Mouse (Mus musculus): ENCODE measurements around the gene Mrgbp. TPM values are rescaled to one million over a fixed set of nuclear protein-coding genes. Genes with fewer than 3 reads are reported as not detected.

Gene Mrgbp
- polyA plus RNA-seq, 1 experiment from 2014 or later, result 52.4 TPM

- Histone ChIP-seq H3K27ac (ENCODE audit: low read depth, low read length) (no peak overlapping the region), H3K4me1 (ENCODE audit: control insufficient read depth, insufficient read depth, low read length) (peaks cover 3% of the 10 kb centered on the region; the same call in 1 of the 2 replicates), H3K4me2 (ENCODE audit: low read length) (no peak overlapping the region), H3K36me3 (ENCODE audit: control insufficient read depth, insufficient read depth, low read length) (no peaks in the 10 kb centered on the region), H3K9ac (ENCODE audit: low read length) (no peak overlapping the region), H3K27me3 (replicated peaks; ENCODE audit: control insufficient read depth, insufficient read depth, low read length) (no peaks in the 10 kb centered on the region), H3K4me3 (ENCODE audit: low read depth, low read length) (no peak overlapping the region), H3K9me3 (replicated peaks; ENCODE audit: control insufficient read depth, low read length) (no peaks in the 10 kb centered on the region)
- WGBS, result 48% methylated on average over 6 of the region's 6 CpGs
- ATAC-seq, result no peak
- DNase-seq (ENCODE audit: low spot score), result no peak
Measured at GRCm38 (mm10) chr2:180604781-180605180, 23.7 kb downstream of the Mrgbp start.

DNA sequence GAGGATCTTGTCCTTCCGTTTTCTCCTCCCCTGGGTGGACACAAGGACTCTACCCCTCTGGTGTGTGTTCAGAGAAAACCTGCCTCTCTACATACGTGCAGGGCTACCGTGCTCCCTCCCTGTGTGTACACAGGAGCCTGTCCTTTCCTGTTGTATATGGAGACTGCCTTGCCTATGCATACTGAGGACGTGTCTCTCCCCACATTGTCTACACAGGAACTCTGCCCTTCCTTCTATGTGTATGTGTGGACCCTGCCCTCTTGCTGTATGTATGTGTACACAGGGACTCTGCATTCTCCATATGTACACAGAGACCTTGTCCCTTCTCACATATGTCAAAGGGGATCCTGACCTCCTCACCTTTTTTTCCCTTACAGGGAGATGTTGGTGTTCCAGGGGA is 29.2 kb downstream of the Mrgbp start:
- H3K9ac ChIP-seq (ENCODE audit: low read length), result no peak overlapping the region
- no peaks in the 10 kb centered on the region for H3K4me1 ChIP-seq (ENCODE audit: control insufficient read depth, insufficient read depth, low read length)
- 82% methylated on average over 4 of the region's 4 CpGs for WGBS
- ATAC-seq (no peak), DNase-seq (ENCODE audit: low spot score) (no peak)
- H3K27ac ChIP-seq (ENCODE audit: low read depth, low read length), result no peak overlapping the region
- no peak overlapping the region for H3K4me3 ChIP-seq (ENCODE audit: low read depth, low read length)
- no peaks in the 10 kb centered on the region for H3K27me3 ChIP-seq (replicated peaks; ENCODE audit: control insufficient read depth, insufficient read depth, low read length)
- no peaks in the 10 kb centered on the region for H3K9me3 ChIP-seq (replicated peaks; ENCODE audit: control insufficient read depth, low read length)
- H3K36me3 ChIP-seq (ENCODE audit: control insufficient read depth, insufficient read depth, low read length), result no peaks in the 10 kb centered on the region
- H3K4me2 ChIP-seq (ENCODE audit: low read length), result no peak overlapping the region

- Histone ChIP-seq H3K4me1 (ENCODE audit: control insufficient read depth, insufficient read depth, low read length) (no peaks in the 10 kb centered on the region), H3K4me2 (ENCODE audit: low read length) (no peak overlapping the region), H3K9me3 (replicated peaks; ENCODE audit: control insufficient read depth, low read length) (no peaks in the 10 kb centered on the region), H3K36me3 (ENCODE audit: control insufficient read depth, insufficient read depth, low read length) (no peaks in the 10 kb centered on the region), H3K9ac (ENCODE audit: low read length) (no peak overlapping the region), H3K27ac (ENCODE audit: low read depth, low read length) (no peak overlapping the region), H3K4me3 (ENCODE audit: low read depth, low read length) (no peak overlapping the region), H3K27me3 (replicated peaks; ENCODE audit: control insufficient read depth, insufficient read depth, low read length) (no peaks in the 10 kb centered on the region)
- DNase-seq (ENCODE audit: low spot score) (no peak), ATAC-seq (no peak)
- WGBS, result 78% methylated on average over 2 of the region's 2 CpGs
Measured at GRCm38 (mm10) chr2:180611882-180612281, 30.8 kb downstream of the Mrgbp start.

Other genes with a start within 250 kb of the Mrgbp start
- gene Gata5, start 246.6 kb upstream of the Mrgbp start, polyA plus RNA-seq (2014; fragmentation: Nextera tagmentation; extraction: Ambion mirVana), result not detected in 2 replicates
- 0.74 and 1.1 TPM in 2 replicates for gene Slco4a1, start 125.1 kb upstream of the Mrgbp start, polyA plus RNA-seq (2014; fragmentation: Nextera tagmentation; extraction: Ambion mirVana)
- 4.4 and 6.1 TPM in 2 replicates for gene Ntsr1, start 81.3 kb upstream of the Mrgbp start, polyA plus RNA-seq (2014; fragmentation: Nextera tagmentation; extraction: Ambion mirVana)
- gene Ogfr, start 7.9 kb downstream of the Mrgbp start, polyA plus RNA-seq (2014; fragmentation: Nextera tagmentation; extraction: Ambion mirVana), result 95.6 and 100 TPM in 2 replicates
- 25.1 and 28.6 TPM in 2 replicates for gene Col9a3, start 16.5 kb downstream of the Mrgbp start, polyA plus RNA-seq (2014; fragmentation: Nextera tagmentation; extraction: Ambion mirVana)
- gene Tcfl5, start 61.4 kb downstream of the Mrgbp start, polyA plus RNA-seq (2014; fragmentation: Nextera tagmentation; extraction: Ambion mirVana), result 0.15 and 0.35 TPM in 2 replicates
- 21.0 and 30.8 TPM in 2 replicates for gene Dido1, start 128.7 kb downstream of the Mrgbp start, polyA plus RNA-seq (2014; fragmentation: Nextera tagmentation; extraction: Ambion mirVana)
- gene Gid8, start 128.8 kb downstream of the Mrgbp start, polyA plus RNA-seq (2014; fragmentation: Nextera tagmentation; extraction: Ambion mirVana), result 56.3 and 60.4 TPM in 2 replicates
- 0.25 TPM in 1 of 2 replicates, not detected in the other for gene Slc17a9, start 144.0 kb downstream of the Mrgbp start, polyA plus RNA-seq (2014; fragmentation: Nextera tagmentation; extraction: Ambion mirVana)
- gene Bhlhe23, start 195.6 kb downstream of the Mrgbp start, polyA plus RNA-seq (2014; fragmentation: Nextera tagmentation; extraction: Ambion mirVana), result 0.85 and 1.1 TPM in 2 replicates

All from forebrain, embryonic 14.5 days (tissue).